Mouse (Mus musculus): Measurements from ENCODE around the gene 2310061N02Rik.

GRCm38 (mm10) chr16:88710757-88711156, 3.0 kb upstream of the 2310061N02Rik start:
- TF ChIP-seq CTCF (IDR thresholded peaks at IDR 0.05; ENCODE audit: low read depth, low read length) (no peak), POLR2A (IDR thresholded peaks at IDR 0.05; ENCODE audit: extremely low read depth, insufficient read depth, low read length) (no peak)

All from liver, adult 2 months (tissue).